In the genomic region with DNA sequence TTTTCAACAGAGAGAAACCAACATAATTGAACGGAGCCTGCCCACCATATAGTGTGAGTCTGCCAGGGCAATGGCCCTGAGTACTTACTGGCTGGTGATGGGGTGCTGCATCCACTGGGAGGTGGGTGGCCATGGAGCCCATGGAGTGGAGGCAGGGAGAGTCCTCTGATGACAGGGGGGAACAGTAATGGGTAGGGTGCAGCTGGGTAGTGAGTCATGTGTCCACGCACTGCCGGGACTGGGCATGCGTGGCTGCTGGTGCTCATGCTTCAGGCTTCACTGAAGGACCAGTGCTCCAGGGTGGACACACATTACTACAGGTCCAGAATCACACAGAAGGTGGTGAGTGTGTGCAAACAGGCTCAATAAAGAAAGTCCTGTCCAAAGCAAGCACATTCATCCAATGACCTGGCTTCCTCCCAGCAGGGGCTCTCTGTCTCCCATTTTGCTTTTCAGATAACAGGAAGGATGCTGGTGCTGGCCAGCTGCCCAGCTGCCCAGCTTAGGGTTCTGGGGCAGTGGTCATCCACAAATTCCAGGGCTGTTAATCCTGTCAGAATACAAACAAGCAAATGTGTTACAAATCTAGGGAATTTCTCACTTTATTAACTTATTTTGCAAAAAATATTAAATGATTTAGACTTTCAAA, we compare ENCODE assay signal across 9 mouse cellular contexts. TPM values are rescaled to one million over a fixed set of nuclear protein-coding genes. Genes with fewer than 3 reads are reported as not detected.
DNase-seq lines count a peak whose midpoint lies in the region; ATAC-seq and TF ChIP-seq lines count a peak whose summit lies in the region.
"Had no signal": no experiment of that assay in that cellular context is flagged by ENCODE, and none has a peak within 500 bp of the region (broad histone marks: within the 10 kb centered on the region; RNA-seq: fewer than 3 reads in every experiment).

A gene (minus strand): TSS at position 555 of the 649 bp plus-strand sequence.

- no peak within 1 kb of the TSS for H3K4me2 ChIP-seq in lung, embryonic 14.5 days
- H3K4me2 ChIP-seq in lung, postnatal 0 days (replicated peaks; ENCODE audit: low read depth, low read length) = no peak within 1 kb of the TSS
- H3K4me2 ChIP-seq in embryonic facial prominence, embryonic 12.5 days (replicated peaks) = no peak within 1 kb of the TSS
- H3K4me2 ChIP-seq in heart, embryonic 13.5 days = no peak within 1 kb of the TSS
- no peak within 1 kb of the TSS for H3K4me2 ChIP-seq in limb, embryonic 13.5 days (replicated peaks)

- no peak for TF ChIP-seq EP300 in lung, postnatal 0 days (IDR thresholded peaks at IDR 0.05)

- H3K9me3 ChIP-seq in lung, embryonic 14.5 days (ENCODE audit: low read depth, low read length) = no peaks in the 10 kb centered on the region
- no peaks in the 10 kb centered on the region for H3K9me3 ChIP-seq in lung, postnatal 0 days (ENCODE audit: low read length)
- H3K9me3 ChIP-seq in embryonic facial prominence, embryonic 12.5 days = no peaks in the 10 kb centered on the region
- H3K9me3 ChIP-seq in heart, embryonic 13.5 days = no peaks in the 10 kb centered on the region
- no peaks in the 10 kb centered on the region for H3K9me3 ChIP-seq in limb, embryonic 13.5 days

- 87% methylated on average over 4 of the region's 4 CpGs for WGBS in lung, embryonic 14.5 days
- 93% methylated on average over 4 of the region's 4 CpGs for WGBS in lung, postnatal 0 days
- WGBS in embryonic facial prominence, embryonic 12.5 days = 92% methylated on average over 4 of the region's 4 CpGs
- WGBS in heart, embryonic 13.5 days = 75% methylated on average over 4 of the region's 4 CpGs
- 88% methylated on average over 4 of the region's 4 CpGs for WGBS in limb, embryonic 13.5 days

- H3K4me3 ChIP-seq in lung, embryonic 14.5 days (ENCODE audit: low read depth, low read length) = no peak within 1 kb of the TSS
- no peak within 1 kb of the TSS for H3K4me3 ChIP-seq in lung, postnatal 0 days (ENCODE audit: low read depth, low read length)
- H3K4me3 ChIP-seq in embryonic facial prominence, embryonic 12.5 days = no peak within 1 kb of the TSS
- H3K4me3 ChIP-seq in heart, embryonic 13.5 days = no peak within 1 kb of the TSS
- H3K4me3 ChIP-seq in limb, embryonic 13.5 days = no peak within 1 kb of the TSS
- H3K4me3 ChIP-seq: erythroblast, embryonic 14.5 days had no signal

- H3K9ac ChIP-seq in lung, embryonic 14.5 days = no peak within 1 kb of the TSS
- no peak within 1 kb of the TSS for H3K9ac ChIP-seq in lung, postnatal 0 days (replicated peaks; ENCODE audit: low read depth)
- H3K9ac ChIP-seq in embryonic facial prominence, embryonic 12.5 days = no peak within 1 kb of the TSS
- H3K9ac ChIP-seq in heart, embryonic 13.5 days = no peak within 1 kb of the TSS
- no peak within 1 kb of the TSS for H3K9ac ChIP-seq in limb, embryonic 13.5 days

- no peak for TF ChIP-seq CTCF in lung, embryonic 14.5 days (IDR thresholded peaks at IDR 0.05; ENCODE audit: low read depth)
- TF ChIP-seq CTCF in lung, postnatal 0 days (IDR thresholded peaks at IDR 0.05) = no peak

- no peaks in the 10 kb centered on the region for H3K4me1 ChIP-seq in lung, embryonic 14.5 days (ENCODE audit: insufficient read depth)
- no peaks in the 10 kb centered on the region for H3K4me1 ChIP-seq in lung, postnatal 0 days (ENCODE audit: insufficient read depth, low read depth, low read length)
- H3K4me1 ChIP-seq in embryonic facial prominence, embryonic 12.5 days = no peaks in the 10 kb centered on the region
- peaks cover 6% of the 10 kb centered on the region for H3K4me1 ChIP-seq in heart, embryonic 13.5 days
- H3K4me1 ChIP-seq in limb, embryonic 13.5 days = peaks cover 8% of the 10 kb centered on the region; the same call in 1 of the 2 replicates

- H3K27me3 ChIP-seq in lung, embryonic 14.5 days (ENCODE audit: insufficient read depth, low read length) = no peaks in the 10 kb centered on the region
- no peaks in the 10 kb centered on the region for H3K27me3 ChIP-seq in lung, postnatal 0 days (replicated peaks; ENCODE audit: insufficient read depth, low read length)
- H3K27me3 ChIP-seq in embryonic facial prominence, embryonic 12.5 days = no peaks in the 10 kb centered on the region
- H3K27me3 ChIP-seq in heart, embryonic 13.5 days (replicated peaks) = no peaks in the 10 kb centered on the region
- no peaks in the 10 kb centered on the region for H3K27me3 ChIP-seq in limb, embryonic 13.5 days

- no peak; the same call in 1 of the 2 replicates for ATAC-seq in lung, embryonic 14.5 days (ENCODE audit: insufficient read depth)
- no peak for ATAC-seq in lung, postnatal 0 days
- ATAC-seq in embryonic facial prominence, embryonic 12.5 days (ENCODE audit: insufficient number of reproducible peaks, insufficient read depth, low FRiP score, low TSS enrichment) = no peak
- ATAC-seq in heart, embryonic 13.5 days (ENCODE audit: extremely low read depth, insufficient number of reproducible peaks, low FRiP score, low TSS enrichment) = no peak
- no peak for ATAC-seq in limb, embryonic 13.5 days (ENCODE audit: low FRiP score, low read depth)
- ATAC-seq in megakaryocyte progenitor cell, adult 5-6 weeks (replicated peaks; ENCODE audit: poor library complexity) = no peak

- no peak within 1 kb of the TSS for H3K27ac ChIP-seq in lung, embryonic 14.5 days (ENCODE audit: low read depth)
- H3K27ac ChIP-seq in lung, postnatal 0 days (ENCODE audit: low read length) = no peak within 1 kb of the TSS
- no peak within 1 kb of the TSS for H3K27ac ChIP-seq in embryonic facial prominence, embryonic 12.5 days
- no peak within 1 kb of the TSS for H3K27ac ChIP-seq in heart, embryonic 13.5 days (replicated peaks)
- H3K27ac ChIP-seq in limb, embryonic 13.5 days = no peak within 1 kb of the TSS

- no peaks in the 10 kb centered on the region for H3K36me3 ChIP-seq in lung, embryonic 14.5 days (ENCODE audit: insufficient read depth)
- no peaks in the 10 kb centered on the region for H3K36me3 ChIP-seq in lung, postnatal 0 days (ENCODE audit: insufficient read depth, low read length)
- no peaks in the 10 kb centered on the region for H3K36me3 ChIP-seq in embryonic facial prominence, embryonic 12.5 days
- H3K36me3 ChIP-seq in heart, embryonic 13.5 days = no peaks in the 10 kb centered on the region
- H3K36me3 ChIP-seq in limb, embryonic 13.5 days = no peaks in the 10 kb centered on the region

- DNase-seq in lung, embryonic 14.5 days = peak; percentile 57
- DNase-seq in lung, postnatal 0 days (ENCODE audit: low spot score) = no peak
- DNase-seq in right cerebral cortex, postnatal 4 days = no peak
- DNase-seq: thymus, adult 18-20 months had no signal

RNA-seq across cellular contexts. Expression of the gene that starts here (rescaled TPM):
- 17.3 and 17.9 TPM in 2 replicates for polyA plus RNA-seq in lung, embryonic 14.5 days (2014; fragmentation: Nextera tagmentation; extraction: Ambion mirVana)
- polyA plus RNA-seq in lung, postnatal 0 days (2015; fragmentation: Nextera tagmentation; extraction: Ambion mirVana) = 3.5 and 4.4 TPM in 2 replicates
- 35.7 and 37.2 TPM in 2 replicates for polyA plus RNA-seq in embryonic facial prominence, embryonic 12.5 days (2016; fragmentation: Nextera tagmentation; extraction: Ambion mirVana)
- polyA plus RNA-seq in heart, embryonic 13.5 days (2015; fragmentation: Nextera tagmentation; extraction: Ambion mirVana) = 12.4 and 13.1 TPM in 2 replicates
- polyA plus RNA-seq in limb, embryonic 13.5 days (2015; fragmentation: Nextera tagmentation; extraction: Ambion mirVana) = 15.1 and 17.8 TPM in 2 replicates
- total RNA-seq in megakaryocyte progenitor cell, adult 5-6 weeks (2015) = not detected in 2 replicates
- not detected in 2 replicates for total RNA-seq in megakaryocyte progenitor cell, adult 5-6 weeks (2017)
- polyA plus RNA-seq: erythroblast, embryonic 14.5 days had no signal
